Mouse (Mus musculus): ENCODE results near the gene Fgg.
A peak's percentile ranks its signal among the peaks of the same experiment; 100 is the strongest.

The Fgg gene

DNA sequence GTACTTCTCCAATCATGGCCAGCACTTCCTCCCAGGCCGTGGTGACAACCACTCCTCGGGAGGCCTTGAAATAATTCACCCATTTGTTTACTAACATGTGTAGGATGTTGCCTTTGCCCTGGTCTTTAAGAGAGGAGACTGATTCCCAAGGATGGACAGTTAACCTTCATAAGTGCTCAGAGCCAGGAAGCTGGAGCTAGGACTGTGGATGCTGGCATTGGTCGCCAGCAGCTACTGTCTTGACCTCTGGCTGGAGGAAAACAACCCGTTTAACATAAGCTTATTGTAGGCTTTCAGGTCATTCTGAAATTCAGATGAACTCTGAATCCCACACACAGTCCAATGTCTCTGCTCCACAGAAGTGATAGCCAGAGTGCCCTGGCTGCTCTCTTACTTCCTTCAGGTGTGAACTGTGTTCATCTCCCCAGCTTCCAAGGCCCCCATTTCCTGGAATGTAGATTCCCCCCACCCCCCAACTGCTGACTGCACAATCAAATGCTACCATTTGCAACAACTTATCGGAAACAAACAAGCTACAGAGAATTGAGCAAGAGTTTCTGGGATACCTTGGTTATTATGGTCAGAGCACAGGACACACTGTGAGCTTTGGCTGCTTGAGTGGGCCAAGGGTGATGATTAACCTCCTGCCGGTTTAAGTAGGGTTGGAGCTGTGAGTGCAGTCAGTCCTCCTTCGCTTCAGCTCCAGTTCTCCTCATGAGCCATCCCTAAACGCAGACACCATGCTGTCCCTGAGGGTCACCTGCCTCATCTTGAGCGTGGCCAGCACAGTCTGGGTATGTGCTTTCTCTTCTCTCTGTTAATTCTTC, 18.2 kb downstream of the Fgg start, which contains the start of gene Fga:
Gene Fga, plus strand, starts transcription at position 602 of the 827 bp plus-strand sequence.
- DNase-seq (ENCODE audit: low spot score in 2 of 2): no peak

DNA sequence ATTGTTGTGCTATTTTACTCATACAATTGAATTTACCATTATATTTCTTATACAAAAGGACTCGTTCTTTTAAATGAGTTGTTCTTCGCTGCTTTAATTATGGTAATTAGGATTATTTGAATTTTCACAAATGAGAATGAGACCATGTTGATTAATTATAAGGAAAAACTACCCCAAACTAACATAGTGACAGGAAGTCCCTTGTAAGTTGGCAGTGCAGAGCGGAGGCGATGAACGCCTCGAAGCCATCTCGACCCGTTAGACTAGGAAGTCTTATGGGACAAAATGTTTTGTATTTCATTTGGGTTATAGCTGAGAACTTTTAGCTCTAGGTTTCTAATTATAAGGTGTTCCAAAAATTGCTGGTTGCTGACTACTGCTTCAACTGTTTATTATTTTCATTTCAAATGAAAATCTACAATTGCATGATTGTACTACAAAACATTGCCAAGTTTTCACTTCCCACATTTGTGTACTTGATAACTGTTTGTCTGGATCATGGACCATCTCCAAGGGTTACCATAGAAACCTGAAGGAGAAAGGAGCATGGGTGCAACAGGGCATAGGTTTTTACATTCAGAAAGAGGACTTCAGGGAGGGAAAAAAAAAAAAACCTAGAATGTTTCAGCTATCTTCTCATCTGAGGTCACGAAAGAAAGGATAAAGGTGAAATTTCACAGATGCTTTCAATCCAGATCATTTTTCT, 20.2 kb downstream of the Fgg start:
- DNase-seq (ENCODE audit: low spot score in 2 of 2): no peak

DNA sequence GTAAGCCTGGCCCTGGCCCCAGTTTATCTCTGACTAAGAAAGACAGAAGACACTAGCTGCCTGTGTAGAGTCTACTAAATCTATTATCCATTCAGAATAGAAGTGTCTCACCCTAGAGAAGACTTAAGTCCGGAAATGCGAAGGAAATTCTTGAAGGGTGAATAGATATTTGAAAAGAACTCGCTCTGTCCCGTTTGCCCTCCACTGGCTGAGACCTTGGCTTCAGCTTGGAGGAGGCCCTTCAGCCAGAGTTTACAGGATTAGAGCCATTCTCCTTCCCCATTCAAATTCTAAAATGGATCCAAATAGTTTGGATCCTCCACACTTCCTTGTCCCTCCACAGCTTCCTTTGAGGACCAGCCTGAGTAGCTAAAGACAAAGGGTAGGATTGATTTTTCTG, 22.8 kb downstream of the Fgg start:
- no peak for DNase-seq (ENCODE audit: low spot score in 2 of 2)

DNA sequence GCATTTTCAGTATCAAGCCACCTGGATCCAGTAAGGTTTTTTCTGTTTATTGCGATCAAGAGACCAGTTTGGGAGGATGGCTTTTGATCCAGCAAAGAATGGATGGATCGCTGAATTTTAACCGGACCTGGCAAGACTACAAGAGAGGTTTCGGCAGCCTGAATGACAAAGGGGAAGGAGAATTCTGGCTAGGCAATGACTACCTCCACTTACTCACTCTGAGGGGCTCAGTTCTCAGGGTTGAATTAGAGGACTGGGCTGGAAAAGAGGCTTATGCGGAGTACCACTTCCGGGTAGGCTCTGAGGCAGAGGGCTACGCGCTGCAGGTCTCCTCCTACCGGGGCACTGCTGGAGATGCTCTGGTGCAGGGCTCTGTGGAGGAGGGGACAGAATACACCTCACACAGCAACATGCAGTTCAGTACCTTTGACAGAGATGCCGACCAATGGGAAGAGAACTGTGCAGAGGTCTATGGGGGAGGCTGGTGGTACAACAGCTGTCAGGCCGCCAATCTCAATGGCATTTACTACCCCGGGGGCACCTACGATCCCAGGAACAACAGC, 25.3 kb downstream of the Fgg start:
- DNase-seq (ENCODE audit: low spot score in 2 of 2): no peak

DNA sequence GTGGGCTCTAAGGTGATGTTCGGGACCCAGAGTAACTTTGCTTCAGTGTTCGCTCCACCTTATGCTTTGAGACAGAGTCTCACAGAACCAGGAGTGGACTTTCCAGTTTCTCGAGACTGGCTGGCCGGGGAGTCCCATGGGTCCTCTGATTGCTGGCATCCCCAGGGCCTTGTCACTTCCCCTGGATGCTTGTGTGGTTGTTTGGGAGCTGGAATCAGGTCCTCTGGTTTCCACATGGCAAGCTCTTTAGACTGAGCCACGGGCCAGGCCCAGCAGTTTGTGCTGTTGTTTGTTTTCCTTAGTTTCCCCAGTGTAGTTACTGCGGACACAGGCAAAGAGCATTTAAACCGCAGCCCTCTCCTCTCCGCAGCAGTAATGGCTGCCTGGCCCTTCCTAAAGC, 26.3 kb downstream of the Fgg start:
- DNase-seq (ENCODE audit: low spot score in 2 of 2): no peak

DNA sequence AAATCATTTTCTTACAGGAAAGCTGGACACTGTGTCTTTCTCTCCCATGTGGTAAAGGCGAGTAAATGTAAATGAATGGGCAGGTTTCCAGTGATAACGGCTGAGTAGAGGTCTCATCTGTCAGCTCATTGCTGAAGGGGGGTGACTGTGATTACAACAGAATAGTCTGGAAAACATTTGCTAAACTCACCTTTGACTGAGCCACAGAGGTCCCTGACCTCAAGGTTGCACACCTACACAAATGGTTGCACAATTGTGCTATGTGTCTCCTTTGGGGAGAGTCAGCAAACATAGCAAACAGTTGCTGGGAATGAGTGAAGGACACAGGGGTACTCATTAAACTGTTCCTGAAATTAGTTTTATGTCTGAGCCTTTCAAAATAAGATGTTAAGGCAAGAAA, 31.3 kb downstream of the Fgg start:
- no peak for DNase-seq (ENCODE audit: low spot score in 2 of 2)

DNA sequence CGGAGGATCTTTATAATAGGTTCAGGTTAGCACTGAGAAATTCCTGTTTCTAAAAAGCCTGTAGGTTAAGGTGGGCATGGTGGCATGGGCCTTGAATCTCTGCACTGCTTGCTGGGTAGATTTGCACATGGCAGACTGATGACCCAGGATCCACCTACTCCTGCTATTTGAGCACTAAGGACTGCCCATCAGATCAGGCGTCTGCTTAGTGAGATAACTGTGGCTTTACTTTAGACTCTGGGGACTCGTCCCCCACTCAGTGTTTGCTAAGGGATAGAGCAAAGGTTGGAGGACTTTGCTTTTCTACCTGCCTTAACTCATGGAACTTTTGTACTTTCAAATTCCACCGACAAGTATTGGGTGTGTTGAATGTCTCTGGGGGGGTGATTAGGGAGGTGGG, 32.1 kb downstream of the Fgg start:
- DNase-seq (ENCODE audit: low spot score in 2 of 2): no peak

DNA sequence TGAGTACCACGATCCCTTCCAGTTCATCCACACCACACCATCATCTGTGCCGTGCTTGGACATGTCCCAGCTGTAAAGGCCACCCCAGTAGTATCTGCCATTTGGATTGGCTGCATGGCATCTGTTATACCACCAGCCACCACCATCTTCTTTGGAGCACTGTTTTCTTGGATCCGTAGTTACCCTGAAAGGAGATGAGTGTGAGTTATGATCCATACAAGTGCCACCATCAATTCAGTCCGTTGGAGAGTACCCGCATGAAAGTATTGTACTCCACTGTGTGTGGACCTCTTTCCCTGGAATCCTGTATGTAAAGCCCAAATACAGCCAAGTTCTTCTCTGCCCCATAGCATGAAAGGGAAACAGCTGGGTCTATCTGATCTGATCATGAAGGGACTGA, 34.9 kb downstream of the Fgg start:
- no peak for DNase-seq (ENCODE audit: low spot score in 2 of 2)

DNA sequence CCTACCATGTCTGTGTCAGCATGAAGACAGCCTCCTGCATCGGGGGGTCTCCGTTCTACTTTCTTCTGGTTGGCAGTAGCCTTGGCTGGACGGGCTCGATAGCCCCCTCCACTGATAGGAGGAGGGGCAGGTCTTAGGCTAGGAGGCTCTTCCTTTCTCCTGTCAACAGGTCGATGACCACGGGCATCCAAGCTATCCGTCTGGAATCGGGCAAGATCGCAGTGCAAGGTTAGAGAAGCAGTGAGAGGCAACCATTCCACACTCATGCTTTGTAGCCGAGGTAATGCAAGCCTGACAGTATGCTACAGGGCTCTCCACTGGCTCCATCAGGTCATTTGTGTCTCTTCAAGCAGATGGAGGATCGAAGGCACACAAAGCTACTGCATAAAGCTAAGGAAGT, 39.1 kb downstream of the Fgg start:
- no peak for DNase-seq (ENCODE audit: low spot score in 2 of 2)

DNA sequence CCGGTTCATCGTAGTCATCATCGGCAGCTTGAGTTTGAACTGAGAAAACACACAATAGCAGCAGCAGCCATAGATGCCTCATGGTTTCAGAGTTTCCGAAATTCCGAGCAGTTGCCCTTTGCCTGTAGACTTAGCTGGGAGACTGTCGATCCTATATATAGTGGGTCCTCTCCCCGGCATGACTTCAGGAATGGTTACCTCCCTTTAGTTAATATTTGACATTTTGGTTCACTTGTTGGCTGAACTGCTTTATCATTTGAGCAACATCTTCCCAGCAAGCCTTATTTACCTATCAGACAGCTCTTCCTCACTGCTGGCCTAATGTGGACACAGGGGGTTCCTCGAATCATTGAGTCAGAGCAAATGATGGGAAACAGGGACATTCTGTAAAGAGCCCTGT, 42.2 kb downstream of the Fgg start, which contains the start of gene Fgb:
Gene Fgb, minus strand, starts transcription at position 184 of the 400 bp plus-strand sequence.
- no peak for DNase-seq (ENCODE audit: low spot score in 2 of 2)

DNA sequence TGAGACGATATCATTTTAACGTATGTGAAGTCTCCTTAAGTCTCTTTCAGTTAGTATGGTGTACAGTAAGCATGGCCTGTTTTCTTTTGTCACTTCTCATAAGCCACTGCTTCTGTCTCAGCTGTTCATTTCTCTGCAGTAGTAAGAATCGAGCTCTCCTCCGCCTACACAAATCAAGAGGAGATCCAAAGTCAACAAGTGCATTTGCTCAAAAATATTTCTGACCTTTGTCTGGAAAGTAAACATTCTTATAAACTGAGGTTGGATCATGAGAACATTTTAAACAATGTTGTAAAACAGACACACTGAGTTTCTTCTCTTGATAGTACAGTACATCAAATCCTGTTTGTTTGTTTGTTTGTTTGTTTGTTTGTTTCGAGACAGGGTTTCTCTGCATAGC, 43.1 kb downstream of the Fgg start:
- DNase-seq (ENCODE audit: low spot score in 2 of 2): no peak

DNA sequence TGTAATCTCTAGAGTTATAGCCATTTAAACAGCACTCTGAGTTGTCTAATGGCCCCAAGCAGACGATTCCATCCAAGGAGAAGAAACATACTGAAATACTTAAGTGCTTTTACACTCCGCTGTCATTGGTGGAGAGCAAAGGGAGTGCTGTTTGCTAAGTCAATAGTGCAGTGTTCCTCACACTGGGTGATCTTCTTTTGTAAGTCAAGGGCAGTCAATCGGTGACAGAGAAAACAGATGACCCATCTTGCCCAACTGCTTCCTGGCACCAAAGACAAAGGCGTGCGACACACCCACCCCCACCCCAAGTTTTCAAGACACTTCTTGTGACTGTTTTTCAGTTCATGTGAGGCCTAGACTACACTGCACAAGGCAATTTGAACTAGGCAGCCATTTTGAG, 44.6 kb downstream of the Fgg start:
- DNase-seq (ENCODE audit: low spot score in 2 of 2): no peak

DNA sequence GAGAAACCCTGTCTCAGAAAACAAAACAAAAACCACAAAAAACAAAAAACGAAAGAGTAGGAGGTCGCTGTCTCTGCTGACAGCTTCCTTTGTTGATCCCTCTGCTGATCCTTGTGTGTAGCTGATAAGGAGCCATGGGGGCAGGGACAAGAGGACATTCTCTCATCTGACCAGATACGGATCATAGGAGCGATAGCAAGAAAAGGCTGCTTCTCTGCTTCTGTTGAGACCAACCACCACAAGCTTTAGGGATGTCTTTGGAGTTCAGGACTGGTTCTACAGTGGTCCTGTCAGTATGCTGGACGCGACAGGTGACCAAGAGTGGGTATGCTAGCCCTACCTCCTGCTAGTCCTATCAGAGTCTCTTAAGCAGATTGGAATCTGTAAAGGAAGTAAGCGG, 45.6 kb downstream of the Fgg start:
- no peak for DNase-seq (ENCODE audit: low spot score in 2 of 2)

DNA sequence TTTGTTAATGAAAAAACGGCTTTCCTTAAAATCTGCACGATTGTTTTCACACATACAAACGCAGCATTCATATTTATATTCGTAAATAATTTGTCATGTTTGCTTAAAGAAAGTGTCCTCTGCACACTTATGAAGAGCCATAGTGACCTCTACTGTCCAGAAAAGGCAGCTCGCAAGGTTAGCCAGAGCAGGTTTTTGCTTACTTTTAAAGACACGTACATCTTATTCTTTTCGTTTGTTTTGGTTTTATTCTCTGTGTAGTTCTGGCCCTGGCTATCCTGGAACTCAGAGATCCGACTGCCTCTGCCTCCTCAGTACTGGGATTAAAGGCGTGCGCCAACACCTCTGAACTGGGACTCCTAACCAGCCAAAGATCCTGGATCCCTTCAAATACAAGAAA, 46.2 kb downstream of the Fgg start:
- DNase-seq (ENCODE audit: low spot score in 2 of 2): peak in 1 of 2 experiments; percentile 9

DNA sequence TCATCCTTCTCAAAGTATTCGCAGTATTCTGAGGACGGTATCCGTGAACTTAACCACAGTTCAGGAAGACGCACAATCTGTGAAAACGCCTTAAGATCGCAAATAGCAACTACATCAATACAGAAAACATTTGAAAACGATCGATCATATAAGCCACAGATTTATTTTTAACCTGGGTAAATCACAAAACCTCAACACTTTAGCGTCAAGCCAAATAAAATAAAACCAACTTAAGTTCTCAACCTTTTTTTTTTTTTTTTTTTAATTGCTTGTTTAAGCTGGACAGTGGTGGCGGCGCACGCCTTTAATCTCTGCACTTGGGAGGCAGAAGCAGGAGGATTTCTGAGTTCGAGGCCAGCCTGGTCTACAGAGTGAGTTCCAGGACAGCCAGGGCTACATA, 47.2 kb downstream of the Fgg start:
- DNase-seq (ENCODE audit: low spot score in 2 of 2): no peak

DNA sequence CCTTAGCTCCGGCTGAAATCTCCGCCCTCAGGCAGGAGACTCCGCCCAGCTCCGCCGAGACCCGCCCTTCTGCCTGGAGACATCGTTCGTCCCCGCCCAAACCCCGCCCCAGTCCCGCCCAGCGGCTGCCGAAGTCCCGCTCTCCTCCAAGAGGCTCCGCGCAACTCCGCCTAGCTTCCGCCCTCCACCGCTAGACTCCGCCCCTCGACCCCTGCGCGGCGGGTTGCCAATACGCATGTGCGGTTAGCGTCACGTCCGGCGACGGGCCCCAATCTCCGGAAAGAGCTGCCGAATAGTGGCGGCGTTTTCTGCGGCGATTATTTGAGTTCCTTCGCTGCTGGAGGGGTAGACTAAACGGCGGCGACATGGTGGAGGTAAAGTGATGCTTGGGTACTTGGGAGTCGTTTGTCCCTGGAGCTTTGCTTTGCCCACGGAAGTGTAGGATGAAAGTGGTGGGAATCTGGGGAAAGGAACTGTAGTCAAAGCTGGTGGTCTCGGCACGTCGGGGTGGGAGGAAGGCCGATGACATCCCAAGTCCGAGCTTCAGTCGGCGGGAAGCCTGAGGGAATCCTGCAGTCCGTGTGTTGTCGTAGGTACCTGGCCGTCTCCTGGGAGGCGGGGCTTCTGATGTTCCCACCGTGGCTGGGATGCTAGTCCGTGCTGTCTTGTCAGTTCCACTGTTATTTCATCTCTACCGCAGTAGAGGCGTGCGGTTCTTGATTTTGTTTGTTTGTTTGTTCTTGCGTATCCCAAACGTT, 47.9 kb downstream of the Fgg start, which contains the start of gene Plrg1:
Gene Plrg1, plus strand, starts transcription at position 242 of the 758 bp plus-strand sequence.
- DNase-seq (ENCODE audit: low spot score in 2 of 2): peak; percentile 96 to 98

DNA sequence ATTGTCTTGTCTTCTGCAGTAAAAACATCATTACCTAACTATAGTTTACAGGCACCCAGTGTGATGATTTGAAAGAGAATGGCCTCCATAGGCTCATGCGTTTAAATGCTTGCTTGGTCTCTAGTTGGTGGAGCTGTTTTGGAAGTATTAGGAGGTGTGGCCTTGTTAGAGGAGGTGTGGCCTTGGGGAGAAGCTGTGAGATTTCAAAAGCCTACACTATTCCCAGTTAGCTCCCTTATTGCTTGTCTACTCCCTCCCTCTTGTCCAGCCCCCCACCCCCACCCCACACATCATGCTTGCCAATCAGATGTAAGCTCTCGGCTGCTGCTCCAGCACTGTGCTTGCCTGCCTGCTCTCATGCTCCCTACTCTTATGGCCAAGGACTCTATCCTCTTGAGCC, 49.5 kb downstream of the Fgg start:
- DNase-seq (ENCODE audit: low spot score in 2 of 2): no peak

All from spleen, postnatal 36 days (tissue).